Mouse (Mus musculus) brown adipose tissue, adult 24 weeks (tissue): ENCODE results near the gene Plgrkt. TPM values are rescaled to one million over a fixed set of nuclear protein-coding genes. Genes with fewer than 3 reads are reported as not detected.

Experiments used
- H3K27ac ChIP-seq: fragments of 200-500 bp; replicated peaks from 2 replicates; pipeline ENCODE4 v1.5.1; 2012; ENCODE audit warnings: low read depth, mild to moderate bottlenecking, low read length
- H3K4me1 ChIP-seq: fragments of 200-500 bp; 2 replicates; pipeline ENCODE4 v1.6.1; 2012; ENCODE audit warnings: low read length, mixed read lengths; ENCODE audit not compliant: control insufficient read depth, insufficient read depth, insufficient read length
- H3K4me3 ChIP-seq: fragments of 200-500 bp; 2 replicates; pipeline ENCODE4 v1.5.1; 2012; ENCODE audit warnings: low read depth, mild to moderate bottlenecking, low read length, moderate library complexity; ENCODE audit not compliant: insufficient read depth
- polyA plus RNA-seq: library from polyadenylated mRNA; stranded (reverse); fragments of >200 nt; gene quantifications from 2 replicates; pipeline ENCODE4 v1.2.4, GENCODE M21; 2012; ENCODE audit not compliant: missing spikeins, insufficient read depth, insufficient read length

Plgrkt gene
- polyA plus RNA-seq, 1 experiment, result 119 TPM

GRCm38 (mm10) chr19:29393333-29393732 is 26.1 kb upstream of the Plgrkt start:
- no peak overlapping the region for H3K27ac ChIP-seq
- peaks cover 7% of the 10 kb centered on the region; the same call in 1 of the 2 replicates for H3K4me1 ChIP-seq
- H3K4me3 ChIP-seq, result no peak overlapping the region

GRCm38 (mm10) chr19:29391279-29391678 is 24.1 kb upstream of the Plgrkt start:
- peak overlapping the region; percentile 81 for H3K27ac ChIP-seq
- H3K4me1 ChIP-seq, result peaks cover 7% of the 10 kb centered on the region; the same call in 1 of the 2 replicates
- no peak overlapping the region for H3K4me3 ChIP-seq

GRCm38 (mm10) chr19:29390483-29390882 is 23.3 kb upstream of the Plgrkt start:
- H3K27ac ChIP-seq, result peak overlapping the region; percentile 96

GRCm38 (mm10) chr19:29388818-29389217 is 21.6 kb upstream of the Plgrkt start:
- no peak overlapping the region for H3K27ac ChIP-seq
- no peak overlapping the region for H3K4me3 ChIP-seq
- H3K4me1 ChIP-seq, result peaks cover 3% of the 10 kb centered on the region; the same call in 1 of the 2 replicates

More at GRCm38 (mm10) chr19:29390483-29390882, 23.3 kb upstream of the Plgrkt start:
- Histone ChIP-seq H3K4me3 (no peak overlapping the region), H3K4me1 (peaks cover 7% of the 10 kb centered on the region; the same call in 1 of the 2 replicates)

- H3K27ac ChIP-seq, result no peak overlapping the region
- 0 out of 2 replicates have a peak, but pooled peaks cover 2% of the 10 kb centered on the region for H3K4me1 ChIP-seq
- no peak overlapping the region for H3K4me3 ChIP-seq
Measured at GRCm38 (mm10) chr19:29385822-29386221, 18.6 kb upstream of the Plgrkt start.

- H3K4me1 ChIP-seq, result no peaks in the 10 kb centered on the region
- H3K27ac ChIP-seq, result no peak overlapping the region
- H3K4me3 ChIP-seq, result no peak overlapping the region
Measured at GRCm38 (mm10) chr19:29384994-29385393, 17.8 kb upstream of the Plgrkt start.

GRCm38 (mm10) chr19:29384412-29384811 is 17.2 kb upstream of the Plgrkt start:
- H3K27ac ChIP-seq, result no peak overlapping the region; the same call in 1 of the 2 replicates
- H3K4me1 ChIP-seq, result no peaks in the 10 kb centered on the region
- no peak overlapping the region for H3K4me3 ChIP-seq

GRCm38 (mm10) chr19:29383368-29383767 is 16.2 kb upstream of the Plgrkt start:
- H3K4me1 ChIP-seq, result no peaks in the 10 kb centered on the region
- H3K27ac ChIP-seq, result no peak overlapping the region

GRCm38 (mm10) chr19:29379839-29380603 is 12.8 kb upstream of the Plgrkt start:
- Histone ChIP-seq H3K4me3 (no peak overlapping the region), H3K4me1 (peaks cover 5% of the 10 kb centered on the region; the same call in 1 of the 2 replicates), H3K27ac (0 out of 2 replicates have a peak overlapping the region, but pooled peaks have one; percentile 5)

More at GRCm38 (mm10) chr19:29383368-29383767, 16.2 kb upstream of the Plgrkt start:
- no peak overlapping the region for H3K4me3 ChIP-seq

- H3K4me3 ChIP-seq, result no peak overlapping the region
- no peak overlapping the region for H3K27ac ChIP-seq
- H3K4me1 ChIP-seq, result peaks cover 11% of the 10 kb centered on the region
Measured at GRCm38 (mm10) chr19:29376382-29376781, 9.2 kb upstream of the Plgrkt start.

GRCm38 (mm10) chr19:29374947-29375346 is 7.8 kb upstream of the Plgrkt start:
- H3K4me1 ChIP-seq, result peaks cover 13% of the 10 kb centered on the region
- peak overlapping the region; percentile 19 for H3K4me3 ChIP-seq
- 0 out of 2 replicates have a peak overlapping the region, but pooled peaks have one; percentile 1 for H3K27ac ChIP-seq

GRCm38 (mm10) chr19:29373438-29373837 is 6.2 kb upstream of the Plgrkt start:
- peak overlapping the region; percentile 57 for H3K27ac ChIP-seq
- H3K4me1 ChIP-seq, result peaks cover 13% of the 10 kb centered on the region
- peak overlapping the region; percentile 53 for H3K4me3 ChIP-seq

- Histone ChIP-seq H3K27ac (peak overlapping the region; percentile 95), H3K4me1 (peaks cover 13% of the 10 kb centered on the region), H3K4me3 (peak overlapping the region; percentile 72)
Measured at GRCm38 (mm10) chr19:29372621-29373020, 5.4 kb upstream of the Plgrkt start.

GRCm38 (mm10) chr19:29372138-29372537 is 4.9 kb upstream of the Plgrkt start:
- H3K4me3 ChIP-seq, result peak overlapping the region; percentile 72
- peak overlapping the region; percentile 95 for H3K27ac ChIP-seq
- H3K4me1 ChIP-seq, result peaks cover 13% of the 10 kb centered on the region

- peak overlapping the region; percentile 95 for H3K27ac ChIP-seq
- peak overlapping the region; percentile 72 for H3K4me3 ChIP-seq
- peaks cover 13% of the 10 kb centered on the region for H3K4me1 ChIP-seq
Measured at GRCm38 (mm10) chr19:29371284-29372081, 4.3 kb upstream of the Plgrkt start.
